8 mouse cellular contexts compared by ENCODE assay signal in the genomic region with DNA sequence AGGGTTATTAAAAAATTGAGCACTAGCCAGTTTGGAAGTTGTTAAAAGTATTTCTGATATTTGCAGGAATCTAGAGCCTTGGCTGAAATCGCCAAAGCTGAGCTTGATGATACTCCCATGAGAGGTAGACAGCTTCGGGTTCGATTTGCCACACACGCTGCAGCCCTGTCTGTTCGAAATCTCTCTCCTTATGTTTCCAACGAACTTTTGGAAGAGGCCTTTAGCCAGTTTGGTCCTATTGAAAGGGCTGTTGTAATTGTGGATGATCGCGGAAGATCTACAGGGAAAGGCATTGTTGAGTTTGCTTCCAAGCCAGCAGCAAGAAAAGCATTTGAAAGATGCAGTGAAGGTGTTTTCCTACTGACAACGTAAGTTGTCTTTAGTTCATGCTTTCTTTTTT. TPM values are rescaled to one million over a fixed set of nuclear protein-coding genes. Genes with fewer than 3 reads are reported as not detected.
A peak's percentile ranks its signal among the peaks of the same experiment; 100 is the strongest.
DNase-seq lines count a peak whose midpoint lies in the region; ATAC-seq and TF ChIP-seq lines count a peak whose summit lies in the region.

No protein-coding gene starts in this region.

- under 1% methylated on average over 9 of the region's 9 CpGs for WGBS in lung, adult 2 months
- WGBS in embryonic facial prominence, embryonic 14.5 days = 3% methylated on average over 9 of the region's 9 CpGs
- under 1% methylated on average over 9 of the region's 9 CpGs for WGBS in intestine, postnatal 0 days
- WGBS in neural tube, embryonic 14.5 days = 2% methylated on average over 9 of the region's 9 CpGs

- no peaks in the 10 kb centered on the region for H3K9me3 ChIP-seq in embryonic facial prominence, embryonic 14.5 days (ENCODE audit: control insufficient read depth, low read length)
- H3K9me3 ChIP-seq in intestine, postnatal 0 days (ENCODE audit: control insufficient read depth) = no peaks in the 10 kb centered on the region
- H3K9me3 ChIP-seq in neural tube, embryonic 14.5 days (ENCODE audit: control insufficient read depth, low read length) = no peaks in the 10 kb centered on the region

- H3K36me3 ChIP-seq in embryonic facial prominence, embryonic 14.5 days (ENCODE audit: control insufficient read depth, insufficient read depth, low read length) = peaks cover 59% of the 10 kb centered on the region
- peaks cover 31% of the 10 kb centered on the region for H3K36me3 ChIP-seq in intestine, postnatal 0 days (ENCODE audit: control insufficient read depth, insufficient read depth)
- peaks cover 46% of the 10 kb centered on the region for H3K36me3 ChIP-seq in neural tube, embryonic 14.5 days (ENCODE audit: control insufficient read depth, insufficient read depth, low read length)

- TF ChIP-seq POLR2A in lung, adult 2 months (IDR thresholded peaks at IDR 0.05; ENCODE audit: borderline replicate concordance, extremely low read depth, low read depth, low read length) = no peak

- H3K4me1 ChIP-seq in lung, adult 2 months (ENCODE audit: control insufficient read depth, insufficient read depth, low read length) = peaks cover 24% of the 10 kb centered on the region
- H3K4me1 ChIP-seq in embryonic facial prominence, embryonic 14.5 days (ENCODE audit: control insufficient read depth, insufficient read depth, low read length) = peaks cover 10% of the 10 kb centered on the region
- 0 out of 2 replicates have a peak, but pooled peaks cover 3% of the 10 kb centered on the region for H3K4me1 ChIP-seq in intestine, postnatal 0 days (replicated peaks; ENCODE audit: control insufficient read depth, insufficient read depth, low read length)
- H3K4me1 ChIP-seq in neural tube, embryonic 14.5 days (ENCODE audit: control insufficient read depth, insufficient read depth, low read length) = peaks cover 20% of the 10 kb centered on the region

- no peak for TF ChIP-seq CTCF in lung, adult 2 months (IDR thresholded peaks at IDR 0.05; ENCODE audit: insufficient read depth, low read length)
- TF ChIP-seq CTCF in intestine, postnatal 0 days (IDR thresholded peaks at IDR 0.05; ENCODE audit: low read depth) = no peak

- no peak for DNase-seq in lung, adult 2 months
- no peak for DNase-seq in lung, postnatal 36 days
- no peak for DNase-seq in embryonic facial prominence, embryonic 14.5 days (ENCODE audit: low spot score)
- no peak for DNase-seq in thymus, postnatal 14 days
- no peak for DNase-seq in retina, embryonic 14.5 days (ENCODE audit: low spot score)
- DNase-seq in embryo, embryonic 9.5 days (ENCODE audit: extremely low spot score) = no peak

- peak overlapping the region; percentile 85 for H3K4me3 ChIP-seq in lung, adult 2 months (replicated peaks; ENCODE audit: extremely low read depth, low read depth, low read length)
- peak overlapping the region; percentile 100 for H3K4me3 ChIP-seq in embryonic facial prominence, embryonic 14.5 days (ENCODE audit: low read depth, low read length)
- H3K4me3 ChIP-seq in intestine, postnatal 0 days (ENCODE audit: low read depth, low read length) = peak overlapping the region; percentile 99
- H3K4me3 ChIP-seq in neural tube, embryonic 14.5 days (ENCODE audit: low read depth, low read length) = peak overlapping the region; percentile 98

- H3K27ac ChIP-seq in embryonic facial prominence, embryonic 14.5 days (replicated peaks; ENCODE audit: low read depth, low read length) = no peak overlapping the region
- no peak overlapping the region for H3K27ac ChIP-seq in intestine, postnatal 0 days (ENCODE audit: low read depth, low read length)
- H3K27ac ChIP-seq in neural tube, embryonic 14.5 days (ENCODE audit: low read depth, low read length) = no peak overlapping the region

- H3K4me2 ChIP-seq in embryonic facial prominence, embryonic 14.5 days (ENCODE audit: low read depth, low read length) = peak overlapping the region; percentile 93
- peak overlapping the region; percentile 79 for H3K4me2 ChIP-seq in intestine, postnatal 0 days (replicated peaks; ENCODE audit: low read depth)
- peak overlapping the region; percentile 59 for H3K4me2 ChIP-seq in neural tube, embryonic 14.5 days (ENCODE audit: low read depth, low read length)

- ATAC-seq in embryonic facial prominence, embryonic 14.5 days (ENCODE audit: low read depth) = no peak
- no peak for ATAC-seq in intestine, postnatal 0 days
- ATAC-seq in neural tube, embryonic 14.5 days (ENCODE audit: low read depth) = no peak

- peak overlapping the region; percentile 100 for H3K9ac ChIP-seq in embryonic facial prominence, embryonic 14.5 days (ENCODE audit: low read depth, low read length)
- H3K9ac ChIP-seq in intestine, postnatal 0 days (ENCODE audit: low read depth, low read length) = peak overlapping the region; percentile 100
- peak overlapping the region; percentile 100 for H3K9ac ChIP-seq in neural tube, embryonic 14.5 days (replicated peaks; ENCODE audit: low read depth, low read length)

- H3K27me3 ChIP-seq in embryonic facial prominence, embryonic 14.5 days (replicated peaks; ENCODE audit: control insufficient read depth, insufficient read depth, low read length) = no peaks in the 10 kb centered on the region
- no peaks in the 10 kb centered on the region for H3K27me3 ChIP-seq in intestine, postnatal 0 days (replicated peaks; ENCODE audit: control insufficient read depth, insufficient read depth, low read length)
- no peaks in the 10 kb centered on the region; the same call in 1 of the 2 replicates for H3K27me3 ChIP-seq in neural tube, embryonic 14.5 days (ENCODE audit: control insufficient read depth, insufficient read depth, low read length)

RNA-seq across cellular contexts. Expression of a gene that starts 2.1 kb away (rescaled TPM):
- 44.1 and 52.1 TPM in 2 replicates for polyA plus RNA-seq in lung, adult 2 months (2012; rRNA removed)
- 92.4 and 105 TPM in 2 replicates for polyA plus RNA-seq in embryonic facial prominence, embryonic 14.5 days (2014; fragmentation: Nextera tagmentation; extraction: Ambion mirVana)
- polyA plus RNA-seq in intestine, postnatal 0 days (2015; fragmentation: Nextera tagmentation; extraction: Ambion mirVana) = 56.3 and 59.0 TPM in 2 replicates
- polyA plus RNA-seq in neural tube, embryonic 14.5 days (2014; fragmentation: Nextera tagmentation; extraction: Ambion mirVana) = 104 and 110 TPM in 2 replicates

RNA-seq across cellular contexts. Expression of a gene that starts 37.8 kb away (rescaled TPM):
- polyA plus RNA-seq in lung, adult 2 months (2012; rRNA removed) = 1.2 and 1.3 TPM in 2 replicates
- polyA plus RNA-seq in embryonic facial prominence, embryonic 14.5 days (2014; fragmentation: Nextera tagmentation; extraction: Ambion mirVana) = 20.7 and 23.1 TPM in 2 replicates
- polyA plus RNA-seq in intestine, postnatal 0 days (2015; fragmentation: Nextera tagmentation; extraction: Ambion mirVana) = 6.4 and 6.5 TPM in 2 replicates
- 25.2 and 32.7 TPM in 2 replicates for polyA plus RNA-seq in neural tube, embryonic 14.5 days (2014; fragmentation: Nextera tagmentation; extraction: Ambion mirVana)

RNA-seq across cellular contexts. Expression of a gene that starts 54.0 kb away (rescaled TPM):
- polyA plus RNA-seq in lung, adult 2 months (2012; rRNA removed) = 3.6 and 6.1 TPM in 2 replicates
- polyA plus RNA-seq in embryonic facial prominence, embryonic 14.5 days (2014; fragmentation: Nextera tagmentation; extraction: Ambion mirVana) = 20.5 and 25.4 TPM in 2 replicates
- polyA plus RNA-seq in intestine, postnatal 0 days (2015; fragmentation: Nextera tagmentation; extraction: Ambion mirVana) = 5.0 and 7.0 TPM in 2 replicates
- 41.2 and 45.7 TPM in 2 replicates for polyA plus RNA-seq in neural tube, embryonic 14.5 days (2014; fragmentation: Nextera tagmentation; extraction: Ambion mirVana)

RNA-seq across cellular contexts. Expression of a gene that starts 55.3 kb away (rescaled TPM):
- 3.8 and 5.5 TPM in 2 replicates for polyA plus RNA-seq in lung, adult 2 months (2012; rRNA removed)
- 19.5 and 20.9 TPM in 2 replicates for polyA plus RNA-seq in embryonic facial prominence, embryonic 14.5 days (2014; fragmentation: Nextera tagmentation; extraction: Ambion mirVana)
- polyA plus RNA-seq in intestine, postnatal 0 days (2015; fragmentation: Nextera tagmentation; extraction: Ambion mirVana) = 6.0 and 7.1 TPM in 2 replicates
- polyA plus RNA-seq in neural tube, embryonic 14.5 days (2014; fragmentation: Nextera tagmentation; extraction: Ambion mirVana) = 34.5 and 38.6 TPM in 2 replicates
